In the genomic region with DNA sequence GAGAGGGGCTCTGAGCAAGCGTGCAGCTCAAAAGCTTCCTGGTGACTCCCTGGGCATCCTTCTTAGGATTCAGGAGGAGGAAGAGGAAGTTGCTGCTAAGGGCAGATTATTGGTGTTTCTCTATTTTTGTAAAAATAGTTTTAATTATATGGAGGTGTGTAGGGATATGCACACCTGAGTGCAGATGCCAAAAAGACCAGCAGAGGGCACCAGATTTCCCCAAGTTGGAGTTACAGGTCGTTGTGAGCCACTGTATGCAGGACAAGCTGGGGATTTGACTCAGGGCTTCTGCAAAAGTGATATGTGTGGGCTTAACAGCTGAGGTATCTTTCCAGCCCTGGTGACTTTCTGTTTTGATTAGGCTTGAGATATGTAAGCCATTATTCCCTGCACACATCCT, we compare ENCODE assay signal across 14 mouse cellular contexts.
A peak's percentile ranks its signal among the peaks of the same experiment; 100 is the strongest.
DNase-seq lines count a peak whose midpoint lies in the region; ATAC-seq and TF ChIP-seq lines count a peak whose summit lies in the region.
"Had no signal": no experiment of that assay in that cellular context is flagged by ENCODE, and none has a peak within 500 bp of the region (broad histone marks: within the 10 kb centered on the region; RNA-seq: fewer than 3 reads in every experiment).

No protein-coding gene starts in this region.

- TF ChIP-seq POLR2A in brain, embryonic 14.5 days (IDR thresholded peaks at IDR 0.05; ENCODE audit: borderline replicate concordance, extremely low read depth, insufficient read depth, insufficient read length, poor library complexity, severe bottlenecking), result no peak

- TF ChIP-seq CTCF in lung, embryonic 14.5 days (IDR thresholded peaks at IDR 0.05; ENCODE audit: low read depth), result peak; percentile 28; the same call in 1 of the 2 replicates
- peak; percentile 10; the same call in 1 of the 2 replicates for TF ChIP-seq CTCF in brain, embryonic 14.5 days (IDR thresholded peaks at IDR 0.05; ENCODE audit: borderline replicate concordance, extremely low read depth, insufficient read depth, insufficient read length)

- peak; percentile 15 for DNase-seq in embryonic facial prominence, embryonic 11.5 days (ENCODE audit: low spot score)
- no peak for DNase-seq in embryonic facial prominence, embryonic 10.5 days (ENCODE audit: low spot score)
- DNase-seq in lung, embryonic 14.5 days, result no peak
- no peak for DNase-seq in lung, postnatal 36 days
- no peak for DNase-seq in brain, embryonic 14.5 days (ENCODE audit: low read depth)
- no peak for DNase-seq in retina, postnatal 1 day
- no peak for DNase-seq in testis, postnatal 14 days (ENCODE audit: low spot score)
- DNase-seq: kidney, postnatal 14 days had no signal

- no peaks in the 10 kb centered on the region for H3K36me3 ChIP-seq in embryonic facial prominence, embryonic 11.5 days (replicated peaks; ENCODE audit: control insufficient read depth, insufficient read depth, low read depth, low read length)
- H3K36me3 ChIP-seq in embryonic facial prominence, embryonic 10.5 days (replicated peaks), result no peaks in the 10 kb centered on the region
- no peaks in the 10 kb centered on the region for H3K36me3 ChIP-seq in lung, embryonic 14.5 days (ENCODE audit: insufficient read depth)
- H3K36me3 ChIP-seq: forebrain, embryonic 10.5 days; heart, embryonic 13.5 days; intestine, embryonic 15.5 days; stomach, embryonic 15.5 days had no signal

- WGBS in embryonic facial prominence, embryonic 11.5 days, result 76% methylated on average over 2 of the region's 2 CpGs
- 73% methylated on average over 2 of the region's 2 CpGs for WGBS in embryonic facial prominence, embryonic 10.5 days
- WGBS in lung, embryonic 14.5 days, result 58% methylated on average over 2 of the region's 2 CpGs

- no peak for ATAC-seq in embryonic facial prominence, embryonic 11.5 days (replicated peaks; ENCODE audit: insufficient number of reproducible peaks, low FRiP score, low TSS enrichment, low read depth)
- no peak for ATAC-seq in lung, embryonic 14.5 days (ENCODE audit: insufficient read depth)
- ATAC-seq: intestine, embryonic 15.5 days; lung, postnatal 0 days had no signal

- H3K4me1 ChIP-seq in embryonic facial prominence, embryonic 11.5 days (ENCODE audit: control insufficient read depth, insufficient read depth, low read length), result no peaks in the 10 kb centered on the region
- no peaks in the 10 kb centered on the region for H3K4me1 ChIP-seq in embryonic facial prominence, embryonic 10.5 days
- H3K4me1 ChIP-seq in lung, embryonic 14.5 days (ENCODE audit: insufficient read depth), result no peaks in the 10 kb centered on the region
- H3K4me1 ChIP-seq: forebrain, embryonic 10.5 days; heart, embryonic 13.5 days; intestine, embryonic 15.5 days; stomach, embryonic 15.5 days had no signal

- H3K27ac ChIP-seq in embryonic facial prominence, embryonic 11.5 days (replicated peaks; ENCODE audit: low read depth, low read length), result no peak overlapping the region
- H3K27ac ChIP-seq in embryonic facial prominence, embryonic 10.5 days (replicated peaks), result no peak overlapping the region
- H3K27ac ChIP-seq in lung, embryonic 14.5 days (ENCODE audit: low read depth), result no peak overlapping the region
- H3K27ac ChIP-seq: forebrain, embryonic 10.5 days; heart, embryonic 13.5 days; intestine, embryonic 15.5 days; stomach, embryonic 15.5 days had no signal

- no peak overlapping the region for H3K4me3 ChIP-seq in embryonic facial prominence, embryonic 11.5 days (ENCODE audit: low read depth, low read length)
- no peak overlapping the region for H3K4me3 ChIP-seq in embryonic facial prominence, embryonic 10.5 days
- no peak overlapping the region for H3K4me3 ChIP-seq in lung, embryonic 14.5 days (ENCODE audit: low read depth, low read length)
- H3K4me3 ChIP-seq: forebrain, embryonic 10.5 days; heart, embryonic 13.5 days; intestine, embryonic 15.5 days; stomach, embryonic 15.5 days had no signal

- H3K27me3 ChIP-seq in embryonic facial prominence, embryonic 11.5 days (ENCODE audit: control insufficient read depth, insufficient read depth, low read length), result no peaks in the 10 kb centered on the region
- no peaks in the 10 kb centered on the region for H3K27me3 ChIP-seq in embryonic facial prominence, embryonic 10.5 days (replicated peaks; ENCODE audit: low read depth, poor library complexity, severe bottlenecking)
- no peaks in the 10 kb centered on the region for H3K27me3 ChIP-seq in lung, embryonic 14.5 days (ENCODE audit: insufficient read depth, low read length)
- H3K27me3 ChIP-seq: heart, embryonic 13.5 days; intestine, embryonic 15.5 days; stomach, embryonic 15.5 days had no signal

- H3K4me2 ChIP-seq in embryonic facial prominence, embryonic 11.5 days (ENCODE audit: low read depth, low read length), result no peak overlapping the region
- H3K4me2 ChIP-seq in lung, embryonic 14.5 days, result no peak overlapping the region
- H3K4me2 ChIP-seq: heart, embryonic 13.5 days; intestine, embryonic 15.5 days; liver, embryonic 11.5 days; stomach, embryonic 15.5 days had no signal

- no peaks in the 10 kb centered on the region for H3K9me3 ChIP-seq in embryonic facial prominence, embryonic 11.5 days (replicated peaks; ENCODE audit: control insufficient read depth, low read length)
- H3K9me3 ChIP-seq in embryonic facial prominence, embryonic 10.5 days, result no peaks in the 10 kb centered on the region
- no peaks in the 10 kb centered on the region for H3K9me3 ChIP-seq in lung, embryonic 14.5 days (ENCODE audit: low read depth, low read length)
- H3K9me3 ChIP-seq: forebrain, embryonic 10.5 days; intestine, embryonic 15.5 days; stomach, embryonic 15.5 days had no signal

- H3K9ac ChIP-seq in embryonic facial prominence, embryonic 11.5 days (replicated peaks; ENCODE audit: low read length), result no peak overlapping the region
- no peak overlapping the region for H3K9ac ChIP-seq in lung, embryonic 14.5 days
- H3K9ac ChIP-seq: heart, embryonic 13.5 days; intestine, embryonic 15.5 days; stomach, embryonic 15.5 days had no signal
